Mouse (Mus musculus) erythroid progenitor cell, adult 5-6 weeks (primary cell): Measurements from ENCODE around the gene Hoxd9. TPM values are rescaled to one million over a fixed set of nuclear protein-coding genes. Genes with fewer than 3 reads are reported as not detected.

Experiments
- ATAC-seq: replicated peaks from 2 replicates; pipeline ENCODE4 v1.8.0; 2016; ENCODE audit warnings: moderate number of reproducible peaks, mild to moderate bottlenecking, moderate TSS enrichment, inconsistent platforms; ENCODE audit not compliant: poor library complexity, low FRiP score, severe bottlenecking
- total RNA-seq, 2 experiments: library from RNA; stranded (forward) in 1 of 2; stranded (reverse) in 1 of 2; fragments of 150-400 nt in 1 of 2; fragments of 186-747, 209-891 nt in 1 of 2; gene quantifications; 2 replicates each; pipeline versions ENCODE4 v1.2.3 to v1.2.4; 2015 to 2017; ENCODE audit warnings: low replicate concordance in 2 of 2

Gene Hoxd9
- total RNA-seq, 2 experiments from 2014 or later = not detected

GRCm38 (mm10) chr2:74667842-74668357 is 29.6 kb upstream of the Hoxd9 start, which contains the start of gene Hoxd13:
Gene Hoxd13, plus strand, starts transcription at chr2:74668310.
- ATAC-seq = no peak

GRCm38 (mm10) chr2:74668370-74669229 is 28.9 kb upstream of the Hoxd9 start:
- ATAC-seq = no peak

- no peak for ATAC-seq
Measured at GRCm38 (mm10) chr2:74669230-74669578, 28.3 kb upstream of the Hoxd9 start.

GRCm38 (mm10) chr2:74669650-74670235 is 27.8 kb upstream of the Hoxd9 start:
- no peak for ATAC-seq

- no peak for ATAC-seq
Measured at GRCm38 (mm10) chr2:74670632-74671188, 26.8 kb upstream of the Hoxd9 start.

GRCm38 (mm10) chr2:74671847-74672246 is 25.7 kb upstream of the Hoxd9 start:
- no peak for ATAC-seq

- ATAC-seq = no peak
Measured at GRCm38 (mm10) chr2:74672481-74673362, 24.8 kb upstream of the Hoxd9 start.

- no peak for ATAC-seq
Measured at GRCm38 (mm10) chr2:74673835-74674425, 23.6 kb upstream of the Hoxd9 start.

- no peak for ATAC-seq
Measured at GRCm38 (mm10) chr2:74674881-74675665, 22.5 kb upstream of the Hoxd9 start, which contains the start of gene Hoxd12. Gene Hoxd12, plus strand, starts transcription at chr2:74675013.

GRCm38 (mm10) chr2:74675666-74676282 is 21.8 kb upstream of the Hoxd9 start:
- no peak for ATAC-seq

GRCm38 (mm10) chr2:74676376-74677052 is 21.0 kb upstream of the Hoxd9 start:
- ATAC-seq = no peak

GRCm38 (mm10) chr2:74677106-74677505 is 20.4 kb upstream of the Hoxd9 start:
- ATAC-seq = no peak

GRCm38 (mm10) chr2:74678891-74679595 is 18.5 kb upstream of the Hoxd9 start, which contains the start of gene Hoxd11:
Gene Hoxd11, plus strand, starts transcription at chr2:74679557.
- ATAC-seq = no peak

- no peak for ATAC-seq
Measured at GRCm38 (mm10) chr2:74679596-74679971, 17.9 kb upstream of the Hoxd9 start.

- no peak for ATAC-seq
Measured at GRCm38 (mm10) chr2:74679980-74680379, 17.5 kb upstream of the Hoxd9 start.

GRCm38 (mm10) chr2:74680561-74681398 is 16.7 kb upstream of the Hoxd9 start:
- ATAC-seq = no peak
